Mouse (Mus musculus) ES-E14 (cell line): ENCODE measurements around the gene Cln6.

Source experiments
- CHD2 ChIP-seq: IDR thresholded peaks from 2 replicates; pipeline ENCODE4 v1.6.1; 2014; ENCODE audit warnings: mild to moderate bottlenecking, low read depth, low read length, inconsistent platforms
- MAFK ChIP-seq: IDR thresholded peaks from 2 replicates; pipeline ENCODE4 v1.6.1; 2014; ENCODE audit warnings: mild to moderate bottlenecking, low read depth, low read length, inconsistent platforms; ENCODE audit not compliant: insufficient read depth
- ZC3H11A ChIP-seq: IDR thresholded peaks from 2 replicates; pipeline ENCODE4 v1.6.1; 2012; ENCODE audit warnings: low read depth, mild to moderate bottlenecking, inconsistent platforms, low read length, borderline replicate concordance

- no peak for TF ChIP-seq CHD2
- TF ChIP-seq MAFK, result no peak
- no peak for TF ChIP-seq ZC3H11A
Measured at GRCm38 (mm10) chr9:62835705-62836446, 2.7 kb upstream of the Cln6 start.
